Mouse (Mus musculus): ENCODE results near the gene Cnnm1. TPM values are rescaled to one million over a fixed set of nuclear protein-coding genes. Genes with fewer than 3 reads are reported as not detected.
"Not testable (repeated sequence)": the region's sequence is repeated elsewhere in the genome, so short reads cannot be mapped to it uniquely, and the experiment has no call there.

The Cnnm1 gene
- total RNA-seq, 2 experiments from 2014 or later = 0.10 to 0.16 TPM

DNA sequence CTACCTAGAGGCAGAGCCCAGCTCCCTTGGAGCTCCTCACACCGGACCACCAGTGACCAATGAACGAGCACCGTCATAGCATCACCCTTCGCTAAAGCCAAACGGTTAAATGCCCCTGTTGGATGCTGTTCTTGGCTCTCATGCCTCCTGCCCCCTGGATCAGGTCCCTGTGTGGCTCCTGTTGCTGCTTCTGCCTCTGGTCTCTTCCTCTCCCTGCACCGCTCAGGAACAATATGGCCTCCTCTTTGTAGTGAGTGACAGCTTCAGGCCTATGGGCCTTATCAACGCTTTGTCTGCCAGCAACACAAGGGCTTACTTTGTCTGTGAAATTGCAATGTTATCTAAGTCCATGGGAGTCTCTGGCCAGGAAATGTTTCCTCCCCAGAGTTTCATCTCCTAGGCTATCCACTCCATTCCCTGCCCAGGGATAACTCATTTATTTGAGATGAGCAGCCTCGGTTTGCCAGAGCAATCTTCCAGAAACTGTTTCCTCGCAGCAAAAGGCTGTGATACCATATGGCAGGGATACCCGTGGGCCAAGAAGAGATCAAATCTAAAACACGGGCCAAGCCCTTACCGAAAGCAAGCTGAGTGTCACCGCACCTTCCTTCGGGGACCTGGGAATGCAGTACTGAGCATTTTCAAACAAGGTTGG is 25.5 kb downstream of the Cnnm1 start:
- no peak for DNase-seq

DNA sequence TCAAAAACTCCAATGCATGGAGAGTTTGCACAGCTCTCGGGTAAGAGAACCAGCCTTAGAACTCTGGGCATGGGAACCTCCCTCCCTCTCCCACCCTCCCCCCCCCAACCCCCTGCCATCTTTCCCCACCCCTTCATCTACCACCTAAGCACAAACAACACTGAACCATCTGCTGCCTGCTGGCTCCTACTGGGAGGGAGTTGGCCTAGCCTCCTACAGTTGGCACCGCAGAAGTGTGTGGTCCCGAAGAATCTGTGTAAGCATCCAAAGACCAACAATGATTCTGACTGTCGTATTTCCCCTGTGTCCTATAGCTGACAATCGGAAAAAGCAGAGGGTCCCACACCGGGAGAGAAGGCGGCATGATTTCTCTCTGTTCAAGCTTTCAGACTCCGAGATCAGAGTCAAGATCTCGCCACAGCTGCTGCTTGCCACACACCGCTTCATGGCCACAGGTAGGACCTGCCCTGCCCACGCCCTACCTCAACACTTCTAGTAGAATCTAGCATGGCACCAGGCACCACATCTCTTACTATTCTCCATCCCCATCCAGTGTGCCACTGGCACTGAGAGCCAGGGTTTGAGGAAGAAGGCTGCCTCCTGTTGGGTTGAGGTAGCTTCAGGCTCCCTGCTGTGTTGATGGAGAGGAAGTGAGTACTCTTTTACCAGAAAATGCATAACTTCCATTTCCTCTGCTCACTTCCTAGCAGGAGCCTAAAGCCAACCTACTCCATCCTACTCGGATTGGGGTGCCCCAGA is 27.9 kb downstream of the Cnnm1 start:
- no peak for DNase-seq

DNA sequence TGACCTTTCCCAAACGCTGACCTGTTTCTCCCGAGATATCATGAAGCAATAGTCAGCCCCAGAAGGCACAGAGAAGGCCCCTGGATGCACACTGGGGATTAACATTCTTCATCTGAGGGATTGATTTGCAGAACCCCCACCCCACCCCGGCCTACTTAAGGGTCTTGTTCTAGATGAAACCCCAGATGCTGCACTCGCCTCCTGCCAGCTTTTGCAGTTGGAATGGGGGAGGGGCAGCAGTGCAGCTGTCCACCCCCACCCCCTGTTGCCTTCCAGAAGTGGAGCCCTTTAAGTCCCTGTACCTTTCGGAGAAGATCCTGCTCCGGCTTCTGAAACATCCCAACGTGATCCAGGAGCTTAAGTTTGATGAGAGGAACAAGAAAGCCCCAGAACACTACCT is 29.1 kb downstream of the Cnnm1 start:
- no peak for DNase-seq

DNA sequence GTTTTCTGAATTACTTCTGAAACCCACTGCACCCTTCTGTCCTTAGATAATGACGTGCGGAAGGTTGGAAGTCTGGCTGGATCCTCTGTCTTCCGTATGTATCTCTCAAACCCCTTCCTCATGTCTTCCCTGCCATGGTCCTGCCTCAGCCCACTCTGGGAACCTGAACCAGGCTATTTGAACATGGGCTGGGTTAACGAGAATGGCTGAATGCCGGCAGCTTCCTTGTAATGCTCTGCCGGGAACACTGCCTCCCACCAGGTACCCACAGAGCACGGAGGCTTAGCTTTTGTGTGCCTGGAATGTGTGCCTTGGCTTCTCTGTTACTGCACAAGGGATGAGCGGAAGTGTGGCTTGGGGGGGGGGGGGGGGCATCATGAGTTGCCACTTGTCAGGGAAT is 32.1 kb downstream of the Cnnm1 start:
- DNase-seq = no peak

DNA sequence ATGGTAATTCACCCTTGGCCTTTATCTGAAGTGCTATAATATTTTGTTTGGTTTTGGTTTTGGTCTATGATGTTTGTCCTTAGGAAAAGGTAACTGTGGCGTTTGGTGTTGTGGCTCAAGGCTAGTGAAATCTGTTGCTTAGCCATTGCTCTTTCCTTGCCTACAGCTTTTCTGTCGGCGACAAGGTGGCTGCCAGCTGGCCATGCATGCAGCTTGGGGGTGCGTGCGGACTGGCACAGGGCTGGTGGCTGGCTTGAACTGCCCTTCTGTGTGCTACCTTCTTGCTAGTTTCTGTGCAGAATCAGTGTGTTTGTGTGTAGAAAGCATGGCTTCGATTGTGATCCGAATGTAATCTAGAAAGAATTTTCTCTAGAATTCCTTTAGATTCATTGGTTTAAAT is 32.5 kb downstream of the Cnnm1 start:
- no peak for DNase-seq

DNA sequence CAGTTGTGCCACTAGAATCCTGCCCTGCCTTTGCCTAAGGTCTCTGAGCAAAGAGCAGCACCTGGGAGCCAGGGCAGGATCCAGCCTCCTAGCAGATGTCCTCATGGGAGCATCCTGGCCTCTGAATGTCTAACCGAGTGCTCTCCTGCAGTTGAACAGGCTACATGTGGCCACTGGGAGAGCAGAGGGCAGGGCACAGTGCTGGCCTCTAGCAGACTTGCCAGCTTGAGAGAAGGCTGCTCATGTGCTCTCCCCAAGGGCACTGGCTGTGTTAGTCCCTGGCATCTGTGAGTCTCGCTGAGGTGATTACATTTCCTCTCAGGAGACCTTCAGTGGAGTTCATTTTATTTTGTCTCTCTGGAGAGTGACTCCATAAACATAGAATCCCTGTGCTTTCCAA is 35.4 kb downstream of the Cnnm1 start:
- peak; percentile 38 to 43 for DNase-seq

DNA sequence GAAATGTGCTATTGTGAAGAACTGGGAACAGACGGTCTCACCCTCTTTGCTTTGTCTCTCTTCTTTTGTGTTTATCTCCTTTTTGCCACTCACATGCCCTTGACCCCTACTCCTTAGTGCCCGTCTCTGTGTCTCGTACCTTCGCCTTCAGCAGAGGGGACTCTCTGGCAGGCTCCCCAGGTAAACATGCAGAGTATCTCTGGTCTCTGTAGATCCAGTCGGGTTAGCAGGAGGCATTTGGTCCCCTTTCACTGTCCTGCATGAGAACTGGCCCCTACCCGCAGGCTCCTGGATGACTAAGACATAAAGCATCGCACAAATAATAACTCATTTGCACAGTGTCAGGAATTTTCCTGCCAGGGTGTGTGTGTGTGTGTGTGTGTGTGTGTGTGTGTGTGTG is 35.8 kb downstream of the Cnnm1 start:
- DNase-seq = no peak

DNA sequence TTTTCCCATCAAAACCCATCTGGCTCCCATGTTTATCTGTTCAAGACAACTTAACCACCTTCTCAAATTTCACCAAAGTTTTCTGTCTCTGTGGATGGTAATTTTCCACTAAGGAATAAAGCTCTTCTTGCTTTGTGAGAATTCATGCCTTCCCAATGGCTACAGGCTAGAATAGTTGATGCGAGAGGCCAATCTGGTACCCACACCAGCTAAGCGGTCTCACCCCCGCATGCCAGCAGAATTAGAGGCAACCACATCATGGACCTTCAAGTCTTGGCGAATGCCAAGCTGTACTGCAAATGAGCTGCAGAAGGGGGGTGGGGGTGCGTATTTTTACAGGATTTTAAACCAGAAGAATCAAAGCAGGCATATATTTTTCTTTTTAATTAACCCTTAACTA is 37.2 kb downstream of the Cnnm1 start:
- no peak for DNase-seq

DNA sequence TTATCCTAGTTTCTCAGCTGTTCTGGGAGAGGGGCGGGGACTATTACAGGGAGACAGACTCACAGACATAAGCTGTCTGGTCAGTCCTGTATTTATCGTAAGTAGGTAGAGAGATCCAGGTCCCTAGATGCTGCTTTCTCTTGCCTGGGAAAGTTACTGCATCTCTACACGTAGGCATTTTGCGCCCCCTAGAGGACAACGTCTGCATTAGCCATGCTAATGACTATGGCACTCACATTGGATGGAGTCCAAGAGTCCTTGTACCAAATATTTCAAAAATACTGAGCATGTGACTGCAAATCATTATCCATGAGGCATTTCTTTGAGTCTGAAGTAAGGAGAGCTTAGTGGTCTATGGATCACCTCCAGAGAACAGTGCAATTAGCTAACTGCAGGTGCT is 38.7 kb downstream of the Cnnm1 start:
- peak; percentile 80 to 83 for DNase-seq

DNA sequence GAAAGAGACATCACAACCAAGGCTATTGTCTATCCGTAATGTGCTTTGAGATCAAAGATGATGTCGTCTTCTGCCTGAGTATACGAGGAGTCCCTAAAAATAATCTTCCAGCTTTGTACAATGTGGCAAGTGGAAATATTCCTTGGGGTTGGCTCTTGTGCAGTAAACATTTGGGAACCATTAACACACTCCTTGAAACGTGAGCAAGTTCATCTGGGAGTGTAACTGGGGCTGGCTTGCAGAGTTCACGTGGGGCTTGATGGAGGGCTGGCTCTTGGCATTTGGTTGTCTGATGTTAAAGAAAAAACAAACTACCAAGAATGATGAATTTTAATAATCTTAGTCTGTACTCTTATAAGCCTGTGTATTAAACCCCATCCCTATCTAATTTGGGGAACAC is 39.2 kb downstream of the Cnnm1 start:
- no peak for DNase-seq

DNA sequence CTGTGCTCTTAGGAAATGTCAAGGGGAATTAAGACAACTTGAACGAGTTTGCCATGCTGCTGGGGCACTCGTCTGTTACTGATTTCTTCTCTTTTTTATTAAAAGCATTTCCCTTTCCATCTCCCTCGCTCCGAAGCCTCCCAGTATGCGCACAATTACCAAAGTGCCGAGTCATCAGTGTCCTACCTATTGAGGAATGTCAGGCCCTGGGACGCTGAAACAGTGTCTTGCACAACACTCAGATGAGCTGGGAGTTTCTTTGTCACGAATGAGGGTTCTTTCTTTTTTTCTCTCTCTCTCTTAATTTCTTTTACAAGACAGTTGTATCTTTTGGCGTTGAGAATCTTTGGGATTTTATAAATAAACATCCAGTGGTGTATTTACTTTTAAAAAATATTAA is 40.3 kb downstream of the Cnnm1 start:
- DNase-seq = no peak

DNA sequence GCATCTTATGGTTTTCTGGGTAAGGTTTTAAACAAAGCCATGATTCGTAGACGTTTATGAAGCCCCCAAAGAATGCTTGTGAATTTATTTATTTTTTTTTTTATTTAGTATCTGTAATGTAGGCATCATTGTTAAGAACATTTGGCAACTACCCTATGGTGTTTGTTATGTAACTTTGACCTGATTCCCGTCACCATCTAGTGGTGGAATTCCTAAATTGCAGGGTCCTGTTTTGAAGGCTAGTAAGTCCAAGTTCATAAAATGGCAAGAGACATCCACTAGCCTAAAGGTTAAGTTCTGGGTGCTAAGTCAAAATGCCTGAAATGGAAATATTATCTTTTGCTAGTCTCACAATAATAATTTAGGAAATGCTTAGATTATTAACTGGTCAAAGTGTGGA is 47.2 kb downstream of the Cnnm1 start:
- peak in 1 of 2 experiments; percentile 33 for DNase-seq

DNA sequence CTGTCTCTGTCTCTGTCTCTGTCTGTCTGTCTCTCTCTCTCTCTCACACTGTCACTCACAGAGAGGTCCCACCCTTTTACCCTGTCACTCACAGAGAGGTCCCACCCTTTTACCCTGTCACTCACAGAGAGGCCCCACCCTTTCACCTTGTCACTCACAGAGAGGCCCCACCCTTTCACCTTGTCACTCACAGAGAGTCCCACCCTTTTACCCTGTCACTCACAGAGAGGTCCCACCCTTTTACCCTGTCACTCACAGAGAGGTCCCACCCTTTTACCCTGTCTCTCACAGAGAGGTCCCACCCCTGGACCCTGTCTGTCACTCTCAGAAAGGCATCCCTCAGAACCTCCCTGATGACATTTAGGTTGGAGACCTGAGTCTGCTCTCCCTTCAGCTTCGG is 53.1 kb downstream of the Cnnm1 start:
- DNase-seq = not testable (repeated sequence)

DNA sequence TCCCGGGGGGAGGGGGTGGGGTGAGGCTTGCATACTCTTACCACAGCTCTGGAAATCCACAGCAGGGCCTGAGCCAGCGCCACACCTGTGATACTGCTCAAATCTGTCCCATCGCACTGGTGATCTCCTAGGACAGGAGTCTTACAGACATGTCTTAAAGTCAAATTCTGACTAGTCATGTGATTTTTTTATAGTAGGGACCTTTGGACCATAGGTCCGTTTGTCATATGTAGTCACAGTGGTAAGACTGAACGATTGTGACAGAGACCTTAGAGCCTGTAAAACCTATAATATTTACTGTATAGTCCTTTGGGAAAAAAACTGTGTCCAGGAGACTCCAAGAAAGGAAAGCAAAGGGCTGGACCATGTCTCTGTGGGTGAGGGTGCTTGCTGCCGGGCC is 53.6 kb downstream of the Cnnm1 start:
- DNase-seq = no peak

DNA sequence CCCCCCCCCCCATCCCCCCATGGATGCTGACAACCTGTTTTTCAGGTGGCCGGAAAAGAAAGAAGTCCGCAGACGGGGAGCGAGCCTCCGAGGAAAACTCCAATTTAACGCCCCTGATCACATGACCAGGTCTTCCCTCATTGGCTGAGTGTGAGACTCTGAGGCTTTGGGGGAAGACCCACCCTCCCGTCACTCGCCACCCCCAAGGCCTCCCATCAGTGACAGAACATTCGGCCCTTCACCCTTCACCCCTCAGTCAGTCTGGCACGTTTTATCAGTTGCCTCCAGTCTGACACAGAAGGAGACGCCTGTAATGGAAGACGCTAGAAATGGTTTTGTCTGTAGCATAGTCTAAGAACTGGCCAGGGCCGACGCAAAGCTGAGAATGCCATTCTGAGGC is 54.7 kb downstream of the Cnnm1 start:
- DNase-seq = no peak

DNA sequence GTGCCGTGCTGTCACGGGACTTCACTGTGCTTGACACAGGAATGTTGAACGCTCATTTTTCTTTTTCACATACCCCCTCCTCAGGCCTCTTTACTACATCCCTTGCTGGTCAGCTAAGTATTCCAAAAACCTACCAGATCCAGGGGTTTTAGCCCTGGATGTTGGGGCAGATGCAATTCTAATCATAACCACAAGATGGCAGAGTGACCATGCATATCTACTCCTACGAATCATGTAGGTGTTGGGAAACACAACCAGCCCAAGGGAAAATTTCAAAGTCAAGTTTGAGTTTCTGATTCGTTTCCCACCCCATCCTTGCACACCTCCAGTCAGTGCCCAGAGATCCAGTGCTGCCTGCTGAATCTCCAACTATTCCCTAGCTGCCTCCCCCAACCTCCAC is 55.6 kb downstream of the Cnnm1 start:
- peak; percentile 18 to 60 for DNase-seq

DNA sequence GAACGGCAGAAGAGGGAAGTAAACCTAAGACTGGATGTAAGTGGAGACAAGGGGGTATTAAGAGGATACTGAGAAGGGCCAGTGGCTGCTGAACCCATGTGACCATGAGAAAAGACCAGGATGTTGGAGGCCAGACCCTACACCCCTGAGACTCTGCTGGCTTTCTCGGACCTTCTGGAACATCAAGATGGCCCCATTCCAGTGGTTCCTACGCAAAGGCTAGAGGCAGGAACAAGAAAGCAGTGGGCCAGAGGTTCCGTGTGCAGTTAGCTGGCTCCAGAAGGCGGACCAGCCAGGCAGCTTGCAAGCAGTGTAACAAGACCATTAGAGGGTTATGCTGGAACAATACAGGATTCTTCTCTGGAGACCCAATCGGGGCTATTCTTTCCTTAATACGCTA is 57.2 kb downstream of the Cnnm1 start:
- no peak for DNase-seq

DNA sequence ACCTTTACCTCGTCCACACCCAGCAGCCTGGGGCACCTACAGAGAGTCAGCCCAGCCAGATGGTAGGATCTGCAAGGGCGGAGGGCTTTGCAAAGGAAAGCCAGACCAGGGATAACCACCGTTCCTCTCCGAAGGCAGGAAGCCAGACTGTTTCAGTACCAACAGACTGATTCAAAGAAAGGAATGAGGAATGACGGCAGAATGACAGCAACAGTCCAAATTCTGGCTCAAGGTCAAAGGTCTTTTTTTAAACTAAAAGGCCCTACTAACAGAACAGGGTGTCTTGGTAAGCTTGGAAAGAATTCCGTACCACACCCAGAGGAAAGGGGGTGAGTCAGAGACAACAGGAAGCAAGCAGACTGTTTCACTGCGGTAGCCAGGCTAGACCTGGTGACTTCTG is 58.6 kb downstream of the Cnnm1 start:
- DNase-seq = peak in 1 of 2 experiments; percentile 16

DNA sequence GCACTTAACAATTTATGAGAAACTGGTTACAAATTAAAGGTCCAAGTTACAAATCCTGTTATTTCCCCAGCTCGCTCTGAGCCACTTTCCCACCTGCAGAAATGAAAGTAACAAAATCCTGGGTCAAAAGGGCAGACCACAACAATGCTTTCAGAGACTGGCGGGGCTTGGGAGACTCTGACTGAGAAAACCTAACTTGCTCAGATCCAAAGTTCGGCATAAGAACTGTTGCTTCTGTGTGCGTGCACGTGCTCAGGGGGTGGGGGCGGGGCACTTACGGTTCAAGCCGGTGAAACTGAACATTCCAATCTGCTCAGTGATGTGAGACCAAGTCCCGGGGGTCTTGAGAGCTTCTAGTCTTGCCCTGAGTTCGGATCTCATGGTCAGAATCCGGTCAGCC is 62.4 kb downstream of the Cnnm1 start:
- no peak for DNase-seq

DNA sequence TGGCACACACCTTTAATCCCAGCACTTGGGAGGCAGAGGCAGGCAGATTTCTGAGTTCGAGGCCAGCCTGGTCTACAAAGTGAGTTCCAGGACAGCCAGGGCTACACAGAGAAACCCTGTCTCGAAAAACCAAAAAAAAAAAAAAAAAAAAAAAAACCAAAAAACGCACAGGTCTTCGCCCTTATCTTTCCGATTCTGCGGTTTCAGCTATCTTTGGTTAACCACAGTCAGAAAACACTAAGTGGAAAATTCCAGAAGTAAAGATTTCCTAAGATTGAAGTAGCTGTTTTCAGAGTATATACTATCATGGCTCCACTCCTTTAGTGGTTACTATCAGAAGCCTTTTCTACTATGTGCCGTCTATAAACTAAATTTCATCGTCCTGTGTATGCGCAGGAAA is 63.4 kb downstream of the Cnnm1 start:
- not testable (repeated sequence) for DNase-seq

DNA sequence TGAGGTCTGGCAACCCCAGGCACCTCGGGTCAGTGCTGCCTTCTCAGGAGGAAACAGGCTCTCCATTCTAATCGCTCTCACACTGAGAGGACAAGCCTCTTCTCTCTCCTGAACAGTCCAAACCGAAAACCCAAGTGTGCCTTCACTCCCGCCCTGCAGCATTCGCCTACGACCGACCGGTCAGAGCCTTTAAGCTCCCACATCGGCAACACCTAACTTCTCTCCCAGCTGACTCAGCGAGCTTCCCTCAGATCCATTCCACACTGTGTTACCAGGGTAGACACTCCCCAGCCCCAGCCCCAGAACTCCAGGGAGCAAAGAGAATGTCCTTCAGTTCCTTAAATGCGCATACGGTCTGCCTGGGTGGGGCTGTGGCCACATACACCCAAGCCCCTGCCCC is 65.2 kb downstream of the Cnnm1 start:
- DNase-seq = no peak

DNA sequence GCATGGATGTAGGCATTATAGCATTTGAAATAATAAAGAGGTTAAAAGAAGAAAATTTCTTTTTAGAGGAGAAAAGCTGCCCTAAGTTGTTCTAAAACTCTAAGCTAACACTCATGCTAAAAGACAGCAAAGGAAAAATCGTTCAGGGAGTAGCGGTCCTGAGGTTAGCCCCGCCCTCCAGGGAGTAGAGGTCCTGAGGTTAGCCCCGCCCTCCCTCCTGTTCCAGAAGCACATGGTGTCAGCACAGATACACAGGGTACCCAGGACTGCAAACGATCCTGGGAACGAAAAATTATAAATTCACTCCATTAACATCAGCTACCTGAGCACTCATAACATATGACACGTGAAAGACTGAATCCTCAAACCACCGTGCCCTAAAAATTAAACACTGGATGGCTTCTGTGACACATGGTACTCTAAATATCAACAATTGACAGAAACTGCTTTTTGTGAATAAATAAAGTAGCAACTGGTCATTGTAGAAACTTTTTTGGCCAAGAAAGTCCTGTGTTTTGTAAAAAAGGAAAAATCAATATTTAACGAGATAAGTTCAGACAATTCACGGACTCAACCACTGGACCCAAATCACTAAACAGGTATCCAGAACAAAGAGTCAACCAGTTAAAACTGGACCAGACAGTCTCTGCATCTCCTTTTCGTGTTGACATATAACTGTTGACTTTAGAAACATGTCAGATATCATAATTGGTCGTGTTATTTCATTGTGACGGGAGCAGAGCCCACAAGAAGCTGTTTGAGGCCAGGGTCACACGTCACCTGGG is 70.4 kb downstream of the Cnnm1 start:
- DNase-seq = no peak
